Mouse (Mus musculus) urinary bladder, postnatal 4 days (tissue): ENCODE measurements around the gene Astn1.

ENCODE experiments used
- DNase-seq, 2 experiments: peaks; one replicate each; pipeline ENCODE4 v3.0.0; 2021 to 2022; ENCODE audit warnings: low spot score in 2 of 2

Astn1 gene

DNA sequence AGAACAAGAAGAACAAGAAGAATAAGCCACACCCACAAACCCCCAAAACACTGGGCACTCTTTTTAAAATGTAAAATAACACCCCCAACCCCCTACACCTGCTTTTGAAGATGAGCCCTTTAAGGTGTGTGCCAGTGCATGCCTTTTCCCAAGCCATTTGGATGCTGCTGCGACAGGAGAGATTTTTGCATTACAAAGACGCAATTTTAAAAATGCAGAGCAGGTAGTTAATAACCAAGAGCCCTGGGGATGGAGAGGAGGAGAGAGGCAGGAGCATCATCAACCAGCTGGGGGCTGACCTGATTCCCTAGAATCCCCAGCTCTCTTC is at the start of gene Astn1:
Gene Astn1 (plus strand): TSS at position 310 of the 328 bp plus-strand sequence.
- no peak for DNase-seq

DNA sequence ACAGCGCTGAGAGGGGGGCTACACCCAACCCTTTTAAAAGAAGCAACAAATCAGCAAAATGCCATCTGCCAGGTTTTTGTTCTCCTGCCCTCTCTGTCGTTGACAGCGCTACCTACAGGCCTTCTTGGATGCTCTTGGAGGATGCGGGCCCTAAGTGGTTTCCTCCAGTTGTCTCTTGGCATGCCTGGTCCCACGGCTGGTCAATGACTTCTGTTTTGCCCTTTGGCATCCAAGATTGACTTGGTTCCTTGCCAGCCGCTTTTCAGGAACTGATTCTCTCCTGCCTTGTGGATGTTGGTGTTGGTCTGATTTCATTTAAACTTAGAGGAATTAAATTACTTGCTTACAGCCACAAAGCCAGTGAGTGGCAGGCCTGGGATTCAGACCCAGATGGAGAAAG is 38.7 kb upstream of the Astn1 start:
- no peak for DNase-seq

DNA sequence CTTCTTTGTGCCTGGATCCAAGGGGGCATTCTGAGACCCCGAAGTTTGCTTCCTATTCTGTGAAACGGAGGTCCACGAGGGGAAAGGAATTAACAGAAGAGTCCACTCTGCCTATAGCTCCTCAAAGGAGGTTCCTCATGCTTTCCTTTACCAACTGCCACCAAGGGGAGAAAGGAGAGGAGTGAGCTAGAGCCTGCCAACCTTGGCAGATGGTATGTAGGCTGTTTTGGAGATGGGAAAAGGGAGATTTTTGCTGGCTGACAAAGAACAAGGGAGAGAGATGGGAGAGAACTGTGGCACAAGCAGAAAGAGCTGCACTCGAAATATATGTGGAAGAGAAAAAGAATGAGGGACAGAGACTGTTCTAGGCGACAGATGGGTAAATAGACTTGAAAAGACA is 33.9 kb upstream of the Astn1 start:
- no peak for DNase-seq

DNA sequence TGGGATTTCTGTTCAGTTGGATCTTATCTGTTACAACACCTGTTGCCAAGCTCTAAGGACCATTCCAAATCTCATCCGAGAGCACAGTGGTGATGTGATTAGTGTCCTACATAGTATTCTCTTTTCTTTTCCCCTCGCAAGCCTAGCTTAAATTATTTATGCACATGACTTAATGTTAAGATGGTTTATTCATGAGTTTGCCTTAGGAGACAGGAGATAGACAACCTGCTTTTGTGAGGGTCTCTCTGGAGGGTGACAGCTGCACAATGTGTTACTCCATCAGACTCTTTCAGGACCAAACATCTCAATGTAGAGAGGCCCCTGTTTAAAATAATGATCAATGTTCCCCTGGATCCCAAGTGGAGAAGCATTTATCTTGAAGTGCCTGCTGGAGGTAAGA is 33.2 kb upstream of the Astn1 start:
- DNase-seq = no peak

DNA sequence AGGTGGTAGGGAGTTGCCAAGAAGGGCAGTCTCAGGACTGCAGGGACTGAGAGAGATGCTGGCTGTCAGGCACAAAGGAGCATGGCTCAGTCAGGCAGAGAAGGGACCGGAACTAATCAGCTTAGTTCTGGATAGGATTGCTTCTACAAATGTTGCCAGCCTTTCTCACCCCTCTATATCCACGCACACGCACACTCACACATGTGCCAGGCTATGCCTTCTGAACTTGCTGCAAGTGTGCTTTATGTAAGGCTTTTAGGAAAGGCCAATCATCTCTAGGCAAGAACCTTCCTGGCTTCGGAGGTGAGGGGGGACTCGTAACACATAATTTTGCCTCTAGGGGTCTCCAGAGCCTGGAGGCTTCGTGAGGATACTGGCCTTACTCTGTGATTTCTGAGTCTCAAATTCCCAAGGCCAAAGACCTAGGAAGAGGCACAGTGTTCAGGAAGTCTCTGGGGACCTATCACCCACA is 18.8 kb upstream of the Astn1 start:
- DNase-seq = no peak

DNA sequence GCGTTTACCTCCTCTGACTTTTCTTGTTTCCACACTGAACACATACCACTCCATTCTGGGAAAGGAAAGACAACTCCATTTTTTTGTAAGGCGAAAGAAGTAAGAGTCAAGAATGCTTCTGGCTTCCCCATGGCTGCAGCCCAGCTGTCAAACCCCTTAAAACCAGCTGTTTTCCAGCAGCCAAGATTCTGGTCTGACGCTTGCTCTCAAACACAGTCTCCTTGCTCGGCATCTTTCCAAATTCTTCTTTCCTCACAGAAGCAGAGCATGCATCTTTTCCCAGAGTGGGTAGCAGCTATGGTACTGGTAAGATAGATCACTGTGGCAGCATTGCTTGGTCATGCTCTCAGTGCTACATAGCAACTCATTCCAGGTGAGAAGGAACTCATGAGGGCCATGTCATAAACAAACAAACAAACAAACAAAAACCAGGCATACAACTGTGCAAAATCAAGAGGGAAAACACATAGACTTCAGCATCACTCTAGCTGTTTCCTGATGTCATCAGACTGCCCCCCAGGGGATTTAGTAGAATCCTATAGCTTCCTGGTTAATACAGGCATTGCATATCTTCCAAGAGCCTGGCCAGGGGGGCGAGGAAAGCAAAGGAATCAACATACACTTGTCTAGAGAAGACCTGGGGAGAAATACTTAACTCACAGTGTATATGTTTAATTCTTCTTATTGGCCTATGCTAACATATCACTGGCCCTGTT is 8.3 kb upstream of the Astn1 start:
- DNase-seq = no peak

DNA sequence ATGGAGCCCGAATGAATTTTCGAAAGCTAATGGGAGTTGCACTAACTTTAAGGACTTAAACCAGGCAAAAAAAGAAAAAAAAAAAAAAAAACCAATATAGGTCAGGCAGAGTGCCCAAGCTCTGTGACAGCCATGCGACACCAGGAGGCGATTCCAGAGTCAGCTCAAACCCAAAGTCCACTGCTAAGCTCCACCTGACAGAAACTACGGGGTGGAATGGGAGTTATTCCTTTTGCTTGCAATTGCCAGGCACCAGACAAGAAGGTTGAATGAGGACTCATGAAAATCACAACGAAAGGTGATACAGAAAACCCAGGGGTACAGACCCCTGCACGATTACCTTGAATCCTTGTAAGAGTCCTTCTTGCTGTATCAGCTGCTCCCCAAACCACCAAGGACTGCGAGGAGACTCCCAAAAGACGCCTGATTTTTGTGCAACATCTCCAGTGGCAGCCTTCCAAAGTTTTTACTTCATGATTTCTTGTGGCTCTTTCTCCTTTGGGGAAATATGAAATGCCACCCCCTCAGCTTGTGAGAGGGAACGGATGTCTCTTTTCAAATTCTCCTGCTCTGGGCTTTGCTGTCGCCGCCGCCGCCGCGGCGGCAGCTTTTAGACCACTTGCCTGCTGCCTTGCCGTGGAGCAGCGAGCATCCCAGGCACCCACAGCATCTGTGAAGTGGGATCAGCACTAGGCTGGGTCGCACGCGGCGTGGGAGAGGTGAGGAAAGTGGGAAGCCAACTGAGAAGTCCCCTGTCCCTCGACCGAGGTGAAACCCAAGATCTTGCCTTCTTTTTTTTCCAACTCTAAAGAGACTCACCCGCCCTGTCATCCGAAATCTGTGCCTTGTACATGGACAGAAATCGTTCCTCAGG is 6.7 kb upstream of the Astn1 start:
- DNase-seq = no peak

DNA sequence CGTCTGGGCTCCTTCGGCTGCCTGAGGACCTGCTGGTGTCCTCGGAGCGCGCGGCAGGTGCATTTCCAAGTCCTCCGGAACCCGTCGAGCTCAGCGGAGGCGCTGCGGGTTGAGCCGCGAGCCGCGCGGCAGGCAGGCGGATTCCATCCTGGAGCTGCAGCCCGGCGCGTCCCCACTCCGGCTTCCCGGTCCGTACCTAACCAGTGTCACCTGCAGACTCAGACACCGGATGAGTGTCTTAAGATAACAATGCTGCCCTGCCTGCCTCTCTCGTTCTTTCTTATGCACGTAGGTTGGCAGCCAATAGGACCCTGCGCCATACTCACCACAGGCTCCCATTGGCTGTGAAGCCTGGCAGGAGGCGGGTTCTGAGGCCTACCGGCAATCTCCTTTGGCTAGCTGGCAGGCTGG is 6.0 kb upstream of the Astn1 start, which contains the start of gene Brinp2:
Gene Brinp2 (minus strand): TSS at position 276 of the 411 bp plus-strand sequence.
- DNase-seq = peak in 1 of 2 experiments; percentile 34

DNA sequence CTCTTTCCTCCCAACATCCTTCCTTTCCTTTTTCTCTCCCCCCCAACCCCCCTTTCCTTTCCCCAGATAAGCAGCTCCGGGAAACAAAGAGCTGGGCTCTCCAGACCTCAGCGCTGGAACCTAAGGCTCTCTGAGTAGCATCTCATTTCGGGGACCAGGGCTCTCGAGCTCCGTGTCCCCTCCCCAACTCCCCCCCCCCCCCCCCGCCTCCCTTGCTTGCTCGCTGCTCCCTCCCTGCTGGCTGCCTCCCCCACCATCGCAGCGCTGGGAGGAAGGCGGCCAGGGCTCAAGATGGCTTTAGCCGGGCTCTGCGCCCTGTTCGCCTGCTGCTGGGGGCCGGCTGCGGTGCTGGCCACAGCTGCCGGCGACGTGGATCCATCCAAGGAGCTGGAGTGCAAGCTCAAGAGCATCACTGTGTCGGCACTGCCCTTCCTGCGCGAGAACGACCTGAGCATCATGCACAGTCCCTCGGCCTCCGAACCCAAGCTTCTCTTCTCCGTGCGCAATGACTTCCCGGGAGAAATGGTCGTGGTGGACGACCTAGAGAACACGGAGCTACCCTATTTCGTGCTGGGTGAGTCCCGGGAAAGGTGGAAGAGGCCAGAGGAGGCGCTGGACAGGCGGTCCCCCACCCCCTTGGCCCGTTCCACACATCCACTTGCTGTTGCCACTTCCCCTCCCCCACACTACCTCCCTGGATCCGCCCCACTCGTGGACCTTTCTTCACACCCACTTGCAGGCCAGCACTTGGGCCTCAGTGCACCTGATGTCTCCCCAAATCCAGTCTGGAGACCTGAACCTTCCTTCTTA is 424 bp downstream of the Astn1 start:
- no peak for DNase-seq

DNA sequence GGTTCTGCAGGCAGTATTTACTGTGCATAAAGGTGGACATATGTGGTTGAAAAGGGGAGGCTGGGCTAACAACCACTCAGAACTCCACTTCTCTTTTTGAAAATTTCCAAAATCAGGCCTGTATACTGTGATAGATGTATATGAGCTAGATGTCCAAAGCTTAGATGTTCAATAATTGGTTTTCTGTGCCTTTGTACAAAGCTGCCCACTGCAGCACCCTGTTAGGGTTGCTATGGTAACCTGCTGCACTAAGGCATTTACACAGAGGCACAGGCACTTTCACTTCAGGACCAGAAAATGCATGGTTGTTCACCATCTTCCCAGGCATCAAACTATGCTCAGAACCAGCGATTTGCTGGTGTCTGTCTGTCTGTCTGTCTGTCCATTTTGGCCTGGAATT is 2.4 kb downstream of the Astn1 start:
- DNase-seq = no peak

DNA sequence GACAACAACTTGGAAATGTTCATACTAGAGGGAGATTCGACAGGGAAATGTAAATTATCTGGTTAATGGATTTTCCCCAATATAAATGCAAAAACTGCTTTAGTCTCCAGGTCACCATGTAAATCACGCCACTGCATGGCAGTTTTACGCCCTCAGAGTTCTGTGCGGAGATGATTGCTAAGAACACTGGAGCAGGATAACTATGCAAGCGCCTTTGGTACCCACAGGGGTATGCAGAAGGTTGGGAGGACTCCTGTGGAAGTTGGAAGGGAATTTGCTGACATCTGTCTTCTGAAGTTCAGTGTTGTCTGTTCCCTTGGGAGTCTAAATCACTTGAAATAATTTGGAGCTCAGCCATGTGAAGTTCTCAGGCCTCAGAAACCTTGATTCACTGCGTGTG is 20.2 kb downstream of the Astn1 start:
- DNase-seq = no peak

DNA sequence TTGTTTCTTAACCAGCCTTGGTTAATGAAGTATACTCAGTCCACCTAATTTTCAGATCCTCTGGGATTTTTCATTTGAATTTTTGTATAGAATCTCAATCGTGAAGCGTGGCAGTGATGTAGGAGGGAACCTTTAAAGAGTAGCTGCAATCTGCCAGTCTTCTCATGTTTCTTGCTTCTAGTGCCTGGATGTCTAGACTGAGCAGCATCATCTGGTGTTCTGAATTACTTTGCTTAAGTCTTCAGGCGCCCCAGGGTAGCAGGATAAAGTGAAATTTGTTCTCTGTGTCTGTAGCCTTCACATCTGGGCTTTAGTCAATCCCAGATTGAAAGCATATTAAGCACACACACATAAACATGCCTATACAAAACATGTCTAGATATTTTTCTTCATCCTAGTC is 21.1 kb downstream of the Astn1 start:
- DNase-seq = no peak

DNA sequence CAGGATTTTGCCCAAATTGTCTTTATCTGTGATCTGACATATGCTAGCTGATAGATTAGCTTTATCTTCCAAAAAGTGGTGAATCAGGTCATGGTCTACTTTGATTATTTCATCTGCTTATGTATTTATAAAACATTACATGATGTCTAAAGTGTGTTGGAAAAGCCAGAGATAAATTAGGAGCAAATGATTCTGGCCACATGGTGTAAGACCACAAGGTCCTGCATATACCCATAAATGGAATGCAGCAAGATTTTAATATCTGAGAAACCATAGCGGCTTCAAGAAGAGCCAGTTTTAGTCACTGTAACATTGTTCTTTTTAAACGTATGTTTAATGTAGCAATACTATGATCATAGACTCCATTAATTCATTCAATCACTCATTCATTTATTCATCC is 23.2 kb downstream of the Astn1 start:
- no peak for DNase-seq

DNA sequence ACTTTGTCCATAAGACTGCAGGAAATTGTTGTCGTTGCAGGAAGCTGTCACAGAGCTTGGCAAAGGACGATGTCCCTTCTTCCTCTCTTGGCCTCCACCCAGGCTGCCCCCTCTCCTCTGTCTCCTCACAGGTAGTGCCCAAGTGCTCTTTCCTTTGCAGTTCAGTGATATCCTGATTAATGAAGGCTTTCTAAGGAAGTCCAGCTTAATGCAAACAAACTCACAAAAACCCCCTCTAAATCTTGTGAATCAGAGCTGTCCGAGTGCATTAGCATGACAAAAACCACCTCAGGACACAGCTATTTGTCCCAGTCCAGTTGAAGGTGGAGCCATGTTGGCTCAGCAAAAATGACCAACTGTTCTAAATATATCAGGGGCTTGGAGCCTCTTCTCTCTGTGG is 24.7 kb downstream of the Astn1 start:
- no peak for DNase-seq

DNA sequence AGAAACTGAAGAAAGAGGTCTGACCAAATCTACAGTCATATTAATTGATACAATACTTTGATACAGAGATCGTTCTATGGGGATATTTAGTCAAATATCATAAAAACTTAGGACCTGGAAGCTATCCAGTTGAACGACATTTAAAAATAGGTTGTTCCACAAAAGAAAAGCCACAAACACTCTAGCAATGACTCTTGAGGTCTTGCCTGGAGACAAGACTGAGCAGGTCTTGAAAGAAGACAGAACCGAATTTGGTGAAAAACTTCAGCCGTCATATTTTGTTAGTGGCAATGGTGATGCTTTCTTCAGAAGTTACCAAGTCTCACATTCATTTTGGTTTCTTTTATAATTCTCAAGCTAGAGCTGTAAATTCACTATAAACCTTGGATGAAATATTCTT is 26.9 kb downstream of the Astn1 start:
- no peak for DNase-seq

DNA sequence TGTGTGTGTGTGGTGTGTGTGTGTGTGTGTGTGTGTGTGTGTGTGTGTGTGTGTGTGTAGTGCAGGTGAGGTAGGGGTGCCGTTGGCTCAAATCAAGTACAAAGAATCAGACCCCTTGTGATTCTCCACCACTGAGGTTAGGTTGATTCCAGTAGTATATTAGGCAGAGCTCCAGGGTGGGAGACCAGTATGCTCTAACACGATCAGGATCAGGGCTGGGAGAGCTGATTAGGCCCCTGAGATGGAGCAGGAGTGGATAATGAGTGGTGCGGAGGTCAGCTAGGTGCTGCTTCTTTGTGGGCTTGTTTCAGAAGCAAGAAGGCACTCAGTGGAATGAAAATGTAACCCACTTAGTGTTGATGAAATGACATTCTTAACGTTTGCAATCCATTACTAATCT is 28.6 kb downstream of the Astn1 start:
- DNase-seq = no peak

DNA sequence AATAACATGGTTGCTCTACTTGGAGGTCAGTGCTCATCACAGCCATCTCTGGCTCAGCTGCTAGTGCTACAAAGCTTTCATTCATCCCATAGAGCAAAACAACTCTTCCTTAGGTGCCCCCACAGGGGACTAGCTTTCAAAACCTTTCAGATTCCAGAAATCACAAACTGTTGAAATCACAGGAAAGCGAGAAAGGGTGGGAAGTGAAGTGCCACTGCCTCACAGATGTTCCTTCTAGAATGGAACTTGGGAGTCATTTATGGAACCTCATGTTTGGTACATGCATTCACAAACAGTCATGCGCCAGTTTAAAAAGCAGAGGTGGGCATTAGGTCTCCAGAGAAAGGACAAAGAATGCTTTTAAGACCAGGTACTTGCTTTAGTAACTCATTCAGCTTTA is 35.0 kb downstream of the Astn1 start:
- DNase-seq = no peak

DNA sequence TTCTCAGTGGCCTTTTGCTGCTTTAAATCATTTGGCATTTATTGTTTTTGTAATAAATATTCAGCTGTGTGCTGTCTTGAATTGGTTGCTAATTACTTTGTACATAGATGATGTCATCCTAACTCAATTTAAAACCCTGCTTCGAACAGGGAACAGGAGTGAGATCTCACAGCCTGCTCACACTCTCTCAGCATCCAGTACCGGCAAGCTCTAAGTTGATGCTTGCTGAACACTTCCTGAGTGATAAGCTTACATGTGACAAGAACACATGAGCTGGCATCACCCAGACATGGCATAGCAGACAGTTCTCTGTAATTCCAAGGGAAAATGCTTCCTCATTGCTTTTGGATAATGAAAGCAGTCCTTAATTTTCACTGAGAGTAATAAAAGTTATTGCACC is 38.8 kb downstream of the Astn1 start:
- no peak for DNase-seq

DNA sequence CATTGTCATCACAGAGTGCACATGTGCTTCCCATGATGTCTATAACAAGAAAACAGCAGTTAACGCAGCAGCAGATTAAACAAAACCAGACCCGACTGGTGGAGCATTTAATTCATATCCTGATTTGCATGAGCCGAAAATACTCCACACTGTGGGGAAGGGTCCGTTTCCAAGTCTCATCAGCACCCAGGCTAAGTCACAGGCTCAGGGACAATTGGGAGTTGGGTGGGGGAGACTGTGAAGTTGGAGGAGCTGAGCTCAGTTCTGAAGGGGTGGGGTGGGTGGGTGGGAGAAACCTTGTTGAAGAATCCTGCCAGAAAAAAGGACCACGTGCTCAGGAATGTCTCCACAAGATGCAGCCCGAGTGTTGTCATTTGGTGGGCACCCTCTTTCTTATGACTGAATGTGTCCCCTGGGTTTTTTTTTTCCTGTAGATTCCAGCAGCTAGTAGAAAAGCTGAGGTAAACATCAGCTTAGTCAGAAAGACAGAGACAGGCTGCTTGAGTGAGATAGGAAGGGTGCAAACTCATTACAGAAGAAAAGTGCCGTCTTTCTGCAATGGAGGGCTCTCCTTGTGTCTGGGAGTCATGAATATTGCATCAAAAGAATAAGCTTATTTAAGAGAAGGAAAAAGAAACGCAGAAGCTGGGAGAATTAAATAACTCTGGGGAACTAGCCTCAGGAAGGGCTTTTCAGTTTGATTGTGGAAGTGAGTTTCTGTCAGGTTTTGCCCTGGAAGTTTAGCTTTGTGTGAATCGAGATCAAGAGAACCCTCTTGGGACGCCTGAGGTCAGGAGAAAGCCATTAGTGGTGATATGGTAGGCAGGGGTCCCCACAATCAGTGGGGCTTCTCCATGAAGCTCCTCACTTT is 44.1 kb downstream of the Astn1 start:
- DNase-seq = no peak

DNA sequence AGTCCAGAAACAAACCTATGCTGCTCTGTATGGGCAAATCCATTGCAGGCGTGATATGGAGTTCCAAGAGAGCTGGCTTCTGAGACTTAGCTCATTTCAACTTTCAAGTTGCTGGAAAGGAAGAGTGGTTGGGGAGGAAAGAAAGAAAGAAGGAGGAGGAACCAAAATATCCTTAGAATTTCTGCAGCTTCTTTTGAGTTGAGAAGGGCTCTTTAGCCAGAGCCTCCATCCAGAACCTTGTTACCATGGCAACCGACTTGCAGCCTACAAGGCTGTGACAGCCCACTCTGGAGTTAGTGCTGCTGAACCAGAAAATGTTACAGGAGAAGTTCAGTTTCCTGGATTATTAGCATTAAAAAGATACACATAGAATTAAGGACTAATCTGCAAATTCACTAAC is 46.1 kb downstream of the Astn1 start:
- DNase-seq = no peak

DNA sequence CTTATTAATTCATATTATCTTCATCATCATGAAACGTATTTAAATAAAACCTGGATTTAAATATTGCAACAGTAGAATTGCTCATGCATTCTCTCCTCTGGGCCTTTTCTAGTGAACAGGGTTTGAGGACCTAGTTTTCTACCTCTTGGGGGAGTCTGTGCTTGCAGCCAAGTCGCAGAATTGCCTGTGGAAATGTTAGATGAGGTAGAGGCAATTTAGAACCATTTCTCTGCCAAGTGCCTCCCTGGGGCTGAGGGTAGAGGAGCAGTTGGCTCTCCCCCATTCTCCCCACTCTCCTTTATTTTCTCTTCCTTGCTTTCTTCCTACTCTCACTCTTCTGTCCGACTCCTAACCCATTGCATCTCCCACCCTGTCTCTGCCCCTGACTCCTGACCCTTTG is 49.1 kb downstream of the Astn1 start:
- no peak for DNase-seq
